Mouse (Mus musculus) T-helper 2 cell (primary cell): ENCODE measurements around the gene Gm7982.
"Not testable (repeated sequence)": the region's sequence is repeated elsewhere in the genome, so short reads cannot be mapped to it uniquely, and the experiment has no call there.

Source experiments
- in situ Hi-C: fragments of 300-600 bp; cut with MboI, MseI; formaldehyde crosslinking; loops from one replicate; pipeline ENCODE4 v1.15.1; 2025; ENCODE audit warnings: high pct_unique_total_duplicates

The Gm7982 gene

DNA sequence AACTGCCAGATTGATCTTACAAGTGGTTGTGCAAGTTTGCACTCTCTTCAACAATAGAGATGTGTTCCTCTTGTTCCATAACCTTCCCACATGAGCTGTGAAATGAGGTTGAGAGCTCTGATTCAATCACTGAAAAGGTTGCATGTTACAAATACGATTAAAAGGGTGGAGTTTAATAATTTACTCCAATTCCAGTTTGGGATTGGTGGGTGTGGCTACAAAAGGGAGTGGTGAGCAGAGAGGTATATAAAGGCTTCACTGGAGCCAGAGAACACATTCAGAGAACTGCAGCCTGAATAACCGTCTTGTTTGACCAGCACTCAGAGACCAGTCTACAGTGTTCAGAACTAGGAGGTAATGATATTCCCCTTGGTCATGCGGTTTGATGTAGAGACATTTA is at the start of gene Gm7982:
Gm7982 (plus strand) TSS at position 301 of the 400 bp plus-strand sequence.
- in situ Hi-C loops, result not testable (repeated sequence)

DNA sequence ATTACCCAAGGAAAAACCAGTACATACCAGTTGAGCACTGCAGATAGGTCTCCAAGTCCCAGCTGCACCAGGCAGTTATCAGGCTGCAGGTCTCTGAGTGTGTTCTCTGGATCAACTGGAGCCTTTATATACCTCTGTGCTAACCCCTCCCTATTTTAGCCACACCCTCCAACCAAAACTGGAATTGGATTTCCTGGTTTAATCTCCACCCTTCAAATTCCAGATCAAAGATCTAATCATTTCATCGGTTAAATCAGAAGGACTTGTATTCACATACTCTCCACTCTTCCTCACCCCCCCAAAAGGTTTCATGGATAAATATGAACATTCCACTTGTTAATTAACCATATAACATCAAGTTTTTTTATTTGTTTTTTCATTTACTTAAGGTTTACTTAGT is 5.7 kb upstream of the Gm7982 start, which contains the start of gene Gm7978:
Gm7978 (minus strand) TSS at position 101 of the 400 bp plus-strand sequence.
- in situ Hi-C loops, result not testable (repeated sequence)

DNA sequence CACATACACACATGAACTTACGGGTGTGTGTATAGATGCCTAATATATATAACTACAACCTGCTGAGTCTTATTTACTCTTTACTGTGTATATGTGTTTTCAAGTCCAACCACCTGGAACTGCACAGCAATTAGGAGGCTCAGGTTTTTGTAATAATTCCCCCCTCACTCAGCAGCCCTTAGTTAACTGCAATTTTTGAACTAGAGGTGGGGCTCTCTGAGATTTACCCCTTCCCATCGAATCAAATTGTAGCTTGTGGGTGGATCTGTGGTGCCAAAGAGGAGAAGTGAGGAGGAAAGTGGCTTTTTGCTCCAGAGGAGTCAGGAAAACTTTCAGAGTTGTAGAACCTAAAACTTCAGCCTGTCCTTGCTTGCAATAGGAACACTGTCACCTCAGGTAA is 33.9 kb downstream of the Gm7982 start, which contains the start of gene E330014E10Rik:
E330014E10Rik (plus strand) TSS at position 301 of the 400 bp plus-strand sequence.
- in situ Hi-C loops, result not testable (repeated sequence)
